Mouse (Mus musculus) olfactory bulb, adult 2 months (tissue): ENCODE measurements around the gene Lrrc23.

Experiments used
- CTCF ChIP-seq: fragments of 200-500 bp; IDR thresholded peaks from 2 replicates; pipeline ENCODE4 v1.5.1; 2012; ENCODE audit warnings: low read depth, mild to moderate bottlenecking, low read length, moderate library complexity; ENCODE audit not compliant: insufficient read depth
- POLR2A ChIP-seq: fragments of 200-500 bp; IDR thresholded peaks from 2 replicates; pipeline ENCODE4 v1.6.1; 2012; ENCODE audit warnings: mild to moderate bottlenecking, low read depth, low read length, moderate library complexity; ENCODE audit not compliant: insufficient read depth

GRCm38 (mm10) chr6:124767536-124767919 lies 12.0 kb downstream of the Lrrc23 start:
- no peak for TF ChIP-seq CTCF
- TF ChIP-seq POLR2A = no peak
